Mouse (Mus musculus): ENCODE data around the gene Mtap.

Mtap gene

GRCm38 (mm10) chr4:89136906-89137541 is at the start of gene Mtap:
TSS of gene Mtap (plus strand) at chr4:89137122.
- peak; percentile 83 for DNase-seq (ENCODE audit: low spot score)

- DNase-seq (ENCODE audit: low spot score): no peak
Observed at GRCm38 (mm10) chr4:89089110-89089509, 47.8 kb upstream of the Mtap start.

- DNase-seq (ENCODE audit: low spot score): no peak
Observed at GRCm38 (mm10) chr4:89090217-89090616, 46.7 kb upstream of the Mtap start.

GRCm38 (mm10) chr4:89092153-89092552 is 44.8 kb upstream of the Mtap start:
- DNase-seq (ENCODE audit: low spot score): no peak

- DNase-seq (ENCODE audit: low spot score): no peak
Observed at GRCm38 (mm10) chr4:89094773-89095172, 42.1 kb upstream of the Mtap start.

GRCm38 (mm10) chr4:89098261-89098660 is 38.7 kb upstream of the Mtap start:
- no peak for DNase-seq (ENCODE audit: low spot score)

- no peak for DNase-seq (ENCODE audit: low spot score)
Observed at GRCm38 (mm10) chr4:89101276-89101675, 35.6 kb upstream of the Mtap start.

- DNase-seq (ENCODE audit: low spot score): no peak
Observed at GRCm38 (mm10) chr4:89102283-89102682, 34.6 kb upstream of the Mtap start.

- no peak for DNase-seq (ENCODE audit: low spot score)
Observed at GRCm38 (mm10) chr4:89105486-89105885, 31.4 kb upstream of the Mtap start.

GRCm38 (mm10) chr4:89106505-89106904 is 30.4 kb upstream of the Mtap start:
- DNase-seq (ENCODE audit: low spot score): no peak

- no peak for DNase-seq (ENCODE audit: low spot score)
Observed at GRCm38 (mm10) chr4:89112168-89112710, 24.7 kb upstream of the Mtap start.

GRCm38 (mm10) chr4:89112782-89113181 is 24.1 kb upstream of the Mtap start:
- no peak for DNase-seq (ENCODE audit: low spot score)

GRCm38 (mm10) chr4:89116006-89116405 is 20.9 kb upstream of the Mtap start:
- no peak for DNase-seq (ENCODE audit: low spot score)

- DNase-seq (ENCODE audit: low spot score): no peak
Observed at GRCm38 (mm10) chr4:89119900-89120299, 17.0 kb upstream of the Mtap start.

GRCm38 (mm10) chr4:89120353-89120752 is 16.6 kb upstream of the Mtap start:
- DNase-seq (ENCODE audit: low spot score): no peak

GRCm38 (mm10) chr4:89123446-89124243 is 13.3 kb upstream of the Mtap start:
- DNase-seq (ENCODE audit: low spot score): no peak

- no peak for DNase-seq (ENCODE audit: low spot score)
Observed at GRCm38 (mm10) chr4:89127674-89128073, 9.2 kb upstream of the Mtap start.

- DNase-seq (ENCODE audit: low spot score): peak; percentile 23
Observed at GRCm38 (mm10) chr4:89128080-89128936, 8.6 kb upstream of the Mtap start.

- DNase-seq (ENCODE audit: low spot score): no peak
Observed at GRCm38 (mm10) chr4:89128937-89129277, 8.0 kb upstream of the Mtap start.

GRCm38 (mm10) chr4:89129311-89129913 is 7.5 kb upstream of the Mtap start:
- DNase-seq (ENCODE audit: low spot score): peak; percentile 46

GRCm38 (mm10) chr4:89131795-89132194 is 5.1 kb upstream of the Mtap start:
- no peak for DNase-seq (ENCODE audit: low spot score)

- no peak for DNase-seq (ENCODE audit: low spot score)
Observed at GRCm38 (mm10) chr4:89136356-89136755, 566 bp upstream of the Mtap start.
